Mouse (Mus musculus) left cerebral cortex, postnatal 25 days (tissue): ENCODE results near the gene Cdc123. TPM values are rescaled to one million over a fixed set of nuclear protein-coding genes. Genes with fewer than 3 reads are reported as not detected.

Experiments used
- DNase-seq, 2 experiments: peaks; one replicate each; pipeline ENCODE4 v3.0.0; 2022; ENCODE audit warnings: low spot score in 2 of 2, mixed read lengths in 1 of 2
- intact Hi-C: fragments of 180-260 bp; cut with DNase I; formaldehyde crosslinking; loops from one replicate; pipeline ENCODE4 v1.15.1; 2025
- total RNA-seq, 2 experiments: library from RNA; stranded (reverse); gene quantifications; 2 replicates each; pipeline ENCODE4 v1.2.3; 2021

Gene Cdc123
- total RNA-seq, 2 experiments from 2014 or later = 137 to 140 TPM

- intact Hi-C loops = loop anchor here (5.0 kb wide), 1 partner anchor 719 kb away; no protein-coding TSS in a partner anchor
- peak in 1 of 2 experiments; percentile 29 for DNase-seq
Observed at GRCm38 (mm10) chr2:5806201-5806600, 38.8 kb downstream of the Cdc123 start.

GRCm38 (mm10) chr2:5805228-5805627 lies 39.7 kb downstream of the Cdc123 start:
- DNase-seq = no peak
- intact Hi-C loops = loop anchor here (5.0 kb wide), 1 partner anchor 718 kb away; no protein-coding TSS in a partner anchor

- intact Hi-C loops = loop anchor here (5.0 kb wide), 1 partner anchor 717 kb away; no protein-coding TSS in a partner anchor
- no peak for DNase-seq
Observed at GRCm38 (mm10) chr2:5804440-5805045, 40.4 kb downstream of the Cdc123 start.

DNA sequence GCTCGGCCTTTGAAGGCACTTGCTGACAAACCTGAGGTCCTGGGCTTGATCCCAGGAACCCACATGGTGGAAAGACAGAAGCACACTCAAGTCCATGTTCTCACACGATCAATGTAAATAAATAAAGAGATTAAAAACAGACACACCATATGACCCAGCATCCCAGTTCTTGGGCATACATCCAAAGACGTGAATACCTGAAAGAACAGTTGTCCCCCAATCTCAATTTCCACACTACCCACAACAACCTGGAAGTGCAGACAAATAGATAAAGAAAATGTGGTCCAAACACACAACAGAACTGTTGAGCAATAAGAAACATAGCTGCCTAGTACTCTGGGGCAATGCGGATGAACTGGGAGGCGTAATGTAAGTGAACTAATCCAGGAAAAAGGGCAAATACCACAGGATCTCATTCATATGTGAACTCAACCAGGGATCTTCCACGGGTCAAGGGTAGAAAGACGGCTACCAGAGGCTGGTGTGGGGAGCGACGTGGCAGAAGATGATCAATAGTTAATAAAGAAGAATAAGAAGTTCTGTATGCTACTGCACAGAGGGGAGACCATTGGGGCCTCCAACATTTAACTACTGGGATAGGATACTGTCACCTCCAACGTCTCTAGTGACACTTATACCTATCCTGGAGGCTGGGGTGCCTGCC lies 42.9 kb downstream of the Cdc123 start:
- intact Hi-C loops = no loop called here
- DNase-seq = no peak

- DNase-seq = no peak
- intact Hi-C loops = no loop called here
Observed at GRCm38 (mm10) chr2:5801182-5801640, 43.8 kb downstream of the Cdc123 start.

- no peak for DNase-seq
- intact Hi-C loops = no loop called here
Observed at GRCm38 (mm10) chr2:5797816-5798672, 46.9 kb downstream of the Cdc123 start.

- DNase-seq = no peak
- intact Hi-C loops = no loop called here
Observed at GRCm38 (mm10) chr2:5793771-5794170, 51.2 kb downstream of the Cdc123 start.

DNA sequence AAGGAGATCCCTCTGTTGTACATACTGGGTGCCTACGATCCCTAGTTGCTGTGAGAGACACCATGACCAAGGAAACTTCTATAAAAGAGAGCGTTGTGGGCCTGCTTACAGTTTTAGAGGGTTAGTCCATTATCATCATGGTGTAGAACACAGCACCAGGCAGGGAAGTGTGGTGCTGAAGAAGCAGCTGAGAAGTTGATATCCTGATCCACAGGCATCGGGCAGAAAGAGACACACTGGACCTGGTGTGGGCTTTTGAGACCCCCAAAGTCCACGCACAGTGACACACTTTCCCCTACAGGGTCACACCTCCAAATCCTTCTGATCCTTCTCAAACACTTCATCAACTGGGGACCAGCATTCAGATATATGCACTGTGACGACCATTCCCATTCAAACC lies 52.9 kb downstream of the Cdc123 start:
- no peak for DNase-seq
- intact Hi-C loops = no loop called here

DNA sequence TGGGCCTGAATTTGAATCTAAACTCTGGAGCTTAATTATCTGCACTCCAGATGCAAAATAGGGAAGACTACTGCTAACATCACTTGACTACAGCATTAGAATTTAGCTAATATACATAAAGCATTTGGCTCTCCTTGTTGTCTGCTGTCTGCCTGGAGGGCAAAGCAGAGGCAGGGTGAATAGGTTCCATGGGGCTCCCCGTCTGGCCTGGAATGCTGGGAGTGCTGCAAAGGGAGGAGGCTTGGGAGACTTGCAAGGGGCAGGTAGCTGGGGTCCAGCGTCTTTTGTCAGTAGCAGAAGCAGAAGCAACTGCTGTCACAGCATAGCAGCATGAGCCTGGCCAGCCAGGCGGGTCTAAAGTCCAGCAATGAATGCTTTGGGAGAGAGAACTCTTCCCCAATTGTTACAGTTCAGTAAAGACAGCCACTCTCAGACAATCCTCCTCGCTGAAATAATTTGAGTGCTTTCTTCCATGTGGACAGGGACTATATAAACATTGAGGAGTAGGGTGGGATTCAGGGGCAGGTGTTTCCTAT lies 55.3 kb downstream of the Cdc123 start:
- intact Hi-C loops = no loop called here
- DNase-seq = no peak

DNA sequence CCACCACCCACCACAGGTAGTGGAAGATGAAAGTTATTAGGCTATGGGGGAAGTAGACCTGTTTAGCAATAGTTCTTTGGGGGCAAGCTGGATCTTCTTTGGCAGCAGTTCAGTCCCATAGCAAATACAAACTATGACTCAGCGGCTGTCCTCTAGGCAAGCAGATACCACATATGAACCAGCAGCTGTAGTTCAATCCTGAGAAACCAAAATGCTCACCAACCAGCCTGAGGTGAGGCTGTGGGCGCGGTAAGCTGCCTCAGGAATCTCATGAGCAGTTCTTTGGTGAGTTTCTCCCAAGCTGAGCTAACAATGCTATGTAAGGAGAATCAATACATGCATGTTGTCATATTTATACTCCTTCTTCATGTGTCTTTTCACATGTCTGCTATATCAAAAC lies 57.6 kb downstream of the Cdc123 start:
- intact Hi-C loops = no loop called here
- no peak for DNase-seq

- no peak for DNase-seq
- intact Hi-C loops = loop anchor here (5.0 kb wide), 1 partner anchor 320 kb away; no protein-coding TSS in a partner anchor
Observed at GRCm38 (mm10) chr2:5772464-5772863, 72.5 kb downstream of the Cdc123 start.

- intact Hi-C loops = loop anchor here (1.0 to 5.0 kb wide), 3 partner anchors 56 to 690 kb away; partner anchors contain the start of gene Camk1d
- DNase-seq = peak; percentile 67 to 88
Observed at GRCm38 (mm10) chr2:5770708-5771241, 74.2 kb downstream of the Cdc123 start.

DNA sequence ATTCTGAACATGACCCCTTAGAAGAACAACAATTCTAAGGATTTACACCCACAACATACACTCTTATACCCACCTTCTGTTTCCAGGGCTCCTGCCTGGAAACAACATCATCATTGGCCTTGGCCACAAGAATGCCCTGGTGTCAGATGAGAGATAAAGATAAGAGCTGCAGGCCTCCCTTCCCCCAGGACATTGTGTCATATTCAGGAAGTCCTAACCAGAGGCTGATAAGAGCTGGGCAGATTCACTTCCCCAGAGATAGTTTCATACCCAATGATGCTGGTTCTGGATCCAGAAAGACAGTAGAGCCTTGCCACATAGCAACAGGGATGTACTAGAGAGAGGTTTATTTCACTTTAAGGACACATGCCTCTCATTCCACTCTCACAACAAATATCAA lies 75.3 kb downstream of the Cdc123 start:
- no peak for DNase-seq
- intact Hi-C loops = loop anchor here (1.0 to 5.0 kb wide), 3 partner anchors 55 to 689 kb away; partner anchors contain the start of gene Camk1d

DNA sequence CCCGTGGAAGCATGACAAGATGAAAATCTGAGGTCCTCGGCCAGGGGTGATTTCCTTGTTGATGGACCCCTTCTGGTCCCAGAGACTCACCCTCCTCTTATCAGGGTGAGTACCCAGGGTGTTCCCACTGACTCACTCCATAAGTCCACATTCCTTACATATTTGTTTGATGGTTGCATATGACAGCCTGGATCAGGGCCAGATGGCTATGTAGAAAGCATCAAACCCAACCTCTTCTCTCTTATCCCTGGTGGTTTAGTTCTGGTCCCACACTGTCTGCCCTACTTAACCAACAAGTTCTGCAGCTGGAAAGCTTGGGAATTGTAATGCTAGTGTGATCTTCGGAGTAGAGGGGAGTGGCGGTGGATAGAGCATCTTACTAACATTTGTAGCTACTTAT lies 76.0 kb downstream of the Cdc123 start:
- DNase-seq = no peak
- intact Hi-C loops = no loop called here

GRCm38 (mm10) chr2:5762031-5762430 lies 82.9 kb downstream of the Cdc123 start:
- intact Hi-C loops = no loop called here
- DNase-seq = no peak

DNA sequence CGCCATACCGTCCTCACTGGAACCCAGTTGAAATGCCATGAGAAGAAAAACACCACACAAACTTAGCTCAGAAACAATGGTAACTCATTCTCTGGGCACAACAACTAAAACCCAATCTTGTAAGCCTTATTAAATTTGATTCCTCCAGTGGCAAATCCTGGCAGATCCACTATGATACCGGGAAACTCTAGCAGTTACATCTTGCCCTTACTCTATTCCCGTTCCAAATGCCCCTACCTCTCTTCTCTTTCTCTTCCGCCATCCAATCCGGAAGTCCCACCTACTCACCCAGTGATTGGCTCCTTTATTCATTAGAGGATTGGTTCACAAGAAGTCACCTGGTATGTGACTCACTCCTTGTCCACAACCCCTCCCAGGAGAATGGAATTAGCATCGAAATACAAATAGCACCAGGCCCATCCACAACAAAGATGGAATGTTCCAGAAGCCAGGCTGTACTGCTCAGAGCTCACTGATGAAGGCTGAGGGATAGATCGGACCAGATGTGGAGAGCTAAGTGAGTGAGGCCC lies 84.4 kb downstream of the Cdc123 start:
- intact Hi-C loops = no loop called here
- no peak for DNase-seq

DNA sequence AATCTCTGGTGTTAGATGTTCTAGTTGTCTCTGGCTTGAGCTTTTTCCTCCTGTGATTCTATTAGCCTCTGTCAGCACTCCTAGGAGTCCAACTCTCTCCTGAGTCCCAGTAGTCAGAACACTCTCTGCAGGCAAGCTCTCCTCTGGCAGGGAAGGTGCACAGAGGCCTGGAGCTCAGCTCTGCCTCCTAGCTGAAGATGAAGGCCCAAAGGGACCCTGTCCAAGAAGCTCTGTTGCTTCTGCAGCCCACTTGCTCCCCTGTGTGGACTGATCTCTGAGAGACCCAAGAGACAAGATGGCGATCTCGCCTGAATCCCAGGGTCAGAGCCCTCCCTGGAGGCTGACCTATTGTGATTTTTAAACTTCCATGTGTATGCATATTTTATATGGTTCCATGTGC lies 86.4 kb downstream of the Cdc123 start:
- intact Hi-C loops = no loop called here
- no peak for DNase-seq

GRCm38 (mm10) chr2:5750872-5751271 lies 94.1 kb downstream of the Cdc123 start:
- intact Hi-C loops = no loop called here
- DNase-seq = no peak

- intact Hi-C loops = no loop called here
- no peak for DNase-seq
Observed at GRCm38 (mm10) chr2:5749210-5749609, 95.8 kb downstream of the Cdc123 start.
